Mouse (Mus musculus) stomach, embryonic 16.5 days (tissue): ENCODE data around the gene Socs3. TPM values are rescaled to one million over a fixed set of nuclear protein-coding genes. Genes with fewer than 3 reads are reported as not detected.

Experiments used
- ATAC-seq: fragments of 200-750 bp; cut with Nextera tagmentation; 2 replicates; pipeline ENCODE4 v1.8.0; 2017; ENCODE audit warnings: moderate number of reproducible peaks, moderate TSS enrichment; ENCODE audit not compliant: insufficient read depth, low FRiP score
- H3K27ac ChIP-seq: fragments of 300-500 bp; sonication (generic); 2 replicates; pipeline ENCODE4 v1.5.1; 2014; ENCODE audit warnings: low read length
- H3K27me3 ChIP-seq: fragments of 300-500 bp; sonication (generic); 2 replicates; pipeline ENCODE4 v1.6.1; 2014; ENCODE audit warnings: low read length, control low read depth, mixed read lengths; ENCODE audit not compliant: control insufficient read depth, insufficient read depth
- H3K36me3 ChIP-seq: fragments of 300-500 bp; sonication (generic); 2 replicates; pipeline ENCODE4 v1.6.1; 2014; ENCODE audit warnings: low read length; ENCODE audit not compliant: control insufficient read depth, insufficient read depth
- H3K4me1 ChIP-seq: fragments of 300-500 bp; sonication (generic); 2 replicates; pipeline ENCODE4 v1.6.1; 2014; ENCODE audit warnings: low read length, control low read depth, mixed read lengths; ENCODE audit not compliant: control insufficient read depth, insufficient read depth
- H3K4me2 ChIP-seq: fragments of 300-500 bp; sonication (generic); 2 replicates; pipeline ENCODE4 v1.6.1; 2014; ENCODE audit warnings: low read depth, low read length, mixed read lengths
- H3K4me3 ChIP-seq: fragments of 300-500 bp; sonication (generic); replicated peaks from 2 replicates; pipeline ENCODE4 v1.5.1; 2014; ENCODE audit warnings: mild to moderate bottlenecking, low read length
- H3K9ac ChIP-seq: fragments of 300-500 bp; sonication (generic); 2 replicates; pipeline ENCODE4 v1.6.1; 2014; ENCODE audit warnings: low read length
- H3K9me3 ChIP-seq: fragments of 300-500 bp; sonication (generic); replicated peaks from 2 replicates; pipeline ENCODE4 v1.6.1; 2016; ENCODE audit warnings: low read length, control low read depth; ENCODE audit not compliant: control insufficient read depth
- WGBS: fragments of 180-500 bp; shearing (Covaris S2); extraction: QIAGEN DNeasy Blood & Tissue Kit; methylation state at CpG from one replicate; pipeline ENCODE4 v1.1.7; 2014; 5-methylcytosine and 5-hydroxymethylcytosine counted together
- polyA plus RNA-seq: library from polyadenylated mRNA; unstranded; fragments of >200 nt; fragmentation: Nextera tagmentation; extraction: Ambion mirVana; gene quantifications from 2 replicates; pipeline ENCODE4 v1.2.1, GENCODE M21; 2015

Gene Socs3
- polyA plus RNA-seq, 1 experiment from 2014 or later = 17.4 TPM

GRCm38 (mm10) chr11:118008144-118008805, 38.4 kb upstream of the Socs3 start:
- H3K36me3 ChIP-seq = peaks cover 12% of the 10 kb centered on the region; the same call in 1 of the 2 replicates
- H3K27me3 ChIP-seq = no peaks in the 10 kb centered on the region
- H3K9ac ChIP-seq = 0 out of 2 replicates have a peak overlapping the region, but pooled peaks have one; percentile 13
- H3K9me3 ChIP-seq = no peaks in the 10 kb centered on the region
- no peak overlapping the region for H3K4me3 ChIP-seq
- ATAC-seq = no peak
- H3K4me2 ChIP-seq = no peak overlapping the region
- peaks cover 28% of the 10 kb centered on the region for H3K4me1 ChIP-seq
- WGBS = 62% methylated on average over 5 of the region's 5 CpGs
- H3K27ac ChIP-seq = peak overlapping the region; percentile 63; the same call in 1 of the 2 replicates

GRCm38 (mm10) chr11:118007460-118008143, 37.8 kb upstream of the Socs3 start:
- H3K27me3 ChIP-seq = no peaks in the 10 kb centered on the region
- 50% methylated on average over 8 of the region's 8 CpGs for WGBS
- peak; percentile 63; the same call in 1 of the 2 replicates for ATAC-seq
- no peaks in the 10 kb centered on the region for H3K9me3 ChIP-seq
- peak overlapping the region; percentile 63; the same call in 1 of the 2 replicates for H3K27ac ChIP-seq
- peaks cover 16% of the 10 kb centered on the region; the same call in 1 of the 2 replicates for H3K36me3 ChIP-seq
- H3K4me2 ChIP-seq = no peak overlapping the region
- no peak overlapping the region for H3K9ac ChIP-seq
- no peak overlapping the region for H3K4me3 ChIP-seq
- peaks cover 28% of the 10 kb centered on the region for H3K4me1 ChIP-seq

GRCm38 (mm10) chr11:118004217-118004616, 34.4 kb upstream of the Socs3 start:
- Histone ChIP-seq H3K4me1 (peaks cover 23% of the 10 kb centered on the region), H3K36me3 (peaks cover 21% of the 10 kb centered on the region), H3K27me3 (no peaks in the 10 kb centered on the region), H3K4me3 (no peak overlapping the region), H3K9me3 (no peaks in the 10 kb centered on the region), H3K27ac (no peak overlapping the region), H3K9ac (no peak overlapping the region), H3K4me2 (no peak overlapping the region)
- no peak for ATAC-seq
- WGBS = 78% methylated on average over 5 of the region's 5 CpGs

- 61% methylated on average over 5 of the region's 5 CpGs for WGBS
- peaks cover 21% of the 10 kb centered on the region for H3K36me3 ChIP-seq
Measured at GRCm38 (mm10) chr11:118003718-118004117, 33.9 kb upstream of the Socs3 start.

DNA sequence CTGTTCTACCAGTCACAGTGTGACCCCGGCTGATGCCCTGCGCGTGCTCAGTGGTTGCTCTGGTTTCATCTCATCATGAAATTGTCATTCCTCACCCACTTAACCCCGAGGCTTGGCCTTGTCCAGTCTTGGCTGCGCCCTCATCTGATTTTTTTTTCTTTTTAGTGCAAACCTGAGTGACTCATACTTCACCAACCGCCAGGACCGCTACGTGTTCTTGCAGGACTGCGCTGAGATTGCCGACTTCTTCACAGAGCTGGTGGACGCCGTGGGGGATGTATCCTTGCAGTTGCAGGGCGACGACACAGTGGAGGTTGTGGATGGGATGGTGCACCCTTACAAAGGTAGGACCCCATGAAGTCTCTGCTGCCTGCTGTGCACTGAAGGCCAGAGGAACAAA, 33.3 kb upstream of the Socs3 start:
- Histone ChIP-seq H3K27ac (no peak overlapping the region), H3K4me1 (peaks cover 23% of the 10 kb centered on the region), H3K4me3 (no peak overlapping the region), H3K36me3 (peaks cover 21% of the 10 kb centered on the region), H3K9me3 (no peaks in the 10 kb centered on the region), H3K4me2 (no peak overlapping the region), H3K27me3 (no peaks in the 10 kb centered on the region), H3K9ac (no peak overlapping the region)
- ATAC-seq = no peak
- WGBS = 92% methylated on average over 14 of the region's 14 CpGs

More at GRCm38 (mm10) chr11:118003718-118004117, 33.9 kb upstream of the Socs3 start:
- Histone ChIP-seq H3K4me3 (no peak overlapping the region), H3K27ac (no peak overlapping the region), H3K4me2 (no peak overlapping the region), H3K9ac (no peak overlapping the region), H3K9me3 (no peaks in the 10 kb centered on the region), H3K27me3 (no peaks in the 10 kb centered on the region), H3K4me1 (peaks cover 23% of the 10 kb centered on the region)
- no peak for ATAC-seq

DNA sequence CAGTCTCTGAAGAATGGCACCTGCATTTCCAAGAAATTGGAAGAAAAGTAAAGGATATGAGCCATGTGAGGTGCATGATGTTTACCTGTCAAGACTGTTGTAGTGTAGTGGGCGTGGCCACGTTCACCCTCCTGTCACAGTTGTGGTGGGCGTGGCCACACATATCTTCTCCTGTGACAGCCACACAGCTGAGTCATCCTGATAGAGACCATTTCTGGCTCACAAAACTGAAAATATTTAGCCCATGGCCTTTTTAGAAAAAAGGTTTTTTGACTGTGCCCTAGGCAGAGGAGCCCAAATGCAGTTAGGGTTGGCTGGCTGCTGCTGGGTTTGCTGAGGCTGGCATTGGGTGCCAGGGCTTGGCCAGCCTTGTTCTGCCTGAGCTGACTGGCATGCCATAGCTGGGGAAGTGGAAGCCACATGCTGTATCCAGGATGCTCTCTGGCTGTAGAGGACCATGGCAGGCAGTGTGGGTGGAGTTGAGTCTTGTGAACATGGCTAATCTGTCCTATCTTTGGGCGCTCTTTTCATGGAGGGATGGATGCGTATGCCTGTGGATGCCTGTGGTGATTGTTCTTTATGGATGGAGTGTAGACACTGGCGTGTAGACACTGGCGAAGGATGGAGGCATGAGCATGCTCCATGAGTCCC, 30.8 kb upstream of the Socs3 start:
- peak overlapping the region; percentile 72; the same call in 1 of the 2 replicates for H3K27ac ChIP-seq
- no peak overlapping the region for H3K4me3 ChIP-seq
- H3K4me2 ChIP-seq = no peak overlapping the region
- ATAC-seq = no peak
- peaks cover 21% of the 10 kb centered on the region for H3K36me3 ChIP-seq
- H3K4me1 ChIP-seq = peaks cover 18% of the 10 kb centered on the region
- 83% methylated on average over 7 of the region's 7 CpGs for WGBS
- H3K27me3 ChIP-seq = no peaks in the 10 kb centered on the region
- H3K9ac ChIP-seq = no peak overlapping the region
- H3K9me3 ChIP-seq = no peaks in the 10 kb centered on the region

- H3K9me3 ChIP-seq = no peaks in the 10 kb centered on the region
- H3K27ac ChIP-seq = peak overlapping the region; percentile 72
- H3K36me3 ChIP-seq = peaks cover 16% of the 10 kb centered on the region
- H3K27me3 ChIP-seq = no peaks in the 10 kb centered on the region
- ATAC-seq = no peak
- H3K4me2 ChIP-seq = no peak overlapping the region
- 53% methylated on average over 1 of the region's 1 CpGs for whole genome bisulfite sequencing
- H3K4me3 ChIP-seq = no peak overlapping the region
- no peak overlapping the region for H3K9ac ChIP-seq
- peaks cover 24% of the 10 kb centered on the region for H3K4me1 ChIP-seq
Measured at GRCm38 (mm10) chr11:118000083-118000482, 30.2 kb upstream of the Socs3 start.

- no peaks in the 10 kb centered on the region for H3K27me3 ChIP-seq
- H3K4me2 ChIP-seq = no peak overlapping the region
- no peak overlapping the region for H3K4me3 ChIP-seq
- peak; percentile 50; the same call in 1 of the 2 replicates for ATAC-seq
- H3K36me3 ChIP-seq = peaks cover 16% of the 10 kb centered on the region
- peak overlapping the region; percentile 82 for H3K27ac ChIP-seq
- H3K9ac ChIP-seq = no peak overlapping the region
- no peaks in the 10 kb centered on the region for H3K9me3 ChIP-seq
- H3K4me1 ChIP-seq = peaks cover 31% of the 10 kb centered on the region
- 64% methylated on average over 6 of the region's 6 CpGs for WGBS
Measured at GRCm38 (mm10) chr11:117999260-117999934, 29.6 kb upstream of the Socs3 start.
